ENCODE assay signal across 12 mouse cellular contexts in genomic region chr7:19784764-19785535, GRCm38 (mm10). TPM values are rescaled to one million over a fixed set of nuclear protein-coding genes. Genes with fewer than 3 reads are reported as not detected.
DNase-seq lines count a peak whose midpoint lies in the region; ATAC-seq and TF ChIP-seq lines count a peak whose summit lies in the region.
"Had no signal": no experiment of that assay in that cellular context is flagged by ENCODE, and none has a peak within 500 bp of the region (broad histone marks: within the 10 kb centered on the region; RNA-seq: fewer than 3 reads in every experiment).

No protein-coding gene starts in this region.

- TF ChIP-seq EP300 in ES-Bruce4 (IDR thresholded peaks at IDR 0.05; ENCODE audit: insufficient read depth, low read depth, low read length), result no peak

- no peak for DNase-seq in kidney, postnatal 0 days (ENCODE audit: low spot score)
- DNase-seq in kidney, postnatal 10 days, result no peak
- DNase-seq in ovary, postnatal 14 days (ENCODE audit: low spot score), result no peak
- no peak for DNase-seq in forebrain, embryonic 14.5 days (ENCODE audit: low spot score)
- DNase-seq in urinary bladder, postnatal 36 days (ENCODE audit: low spot score in 2 of 2), result no peak
- DNase-seq: cerebellum, adult 18-20 months had no signal

- no peak overlapping the region for H3K9ac ChIP-seq in kidney, postnatal 0 days (ENCODE audit: low read depth, low read length)
- H3K9ac ChIP-seq in ES-Bruce4 (ENCODE audit: low read depth, poor library complexity, severe bottlenecking), result no peak overlapping the region
- no peak overlapping the region for H3K9ac ChIP-seq in forebrain, embryonic 14.5 days (ENCODE audit: low read length)
- H3K9ac ChIP-seq: hindbrain, embryonic 15.5 days; limb, embryonic 15.5 days; neural tube, embryonic 13.5 days had no signal

- no peak overlapping the region for H3K4me2 ChIP-seq in kidney, postnatal 0 days (ENCODE audit: low read length)
- peak overlapping the region; percentile 2 for H3K4me2 ChIP-seq in myocyte (ENCODE audit: low read depth)
- no peak overlapping the region for H3K4me2 ChIP-seq in forebrain, embryonic 14.5 days (ENCODE audit: low read length)
- H3K4me2 ChIP-seq: hindbrain, embryonic 15.5 days; limb, embryonic 15.5 days; neural tube, embryonic 13.5 days had no signal

- no peaks in the 10 kb centered on the region for H3K9me3 ChIP-seq in kidney, postnatal 0 days (replicated peaks; ENCODE audit: low read length)
- no peaks in the 10 kb centered on the region for H3K9me3 ChIP-seq in ES-Bruce4 (replicated peaks; ENCODE audit: control insufficient read depth, insufficient read depth, low read length, poor library complexity, severe bottlenecking)
- no peaks in the 10 kb centered on the region for H3K9me3 ChIP-seq in forebrain, embryonic 14.5 days (replicated peaks; ENCODE audit: control insufficient read depth, low read length)
- H3K9me3 ChIP-seq: hindbrain, embryonic 15.5 days; limb, embryonic 15.5 days had no signal

- peak; percentile 37; the same call in 1 of the 2 replicates for ATAC-seq in kidney, postnatal 0 days (replicated peaks; ENCODE audit: low FRiP score, low read depth)
- ATAC-seq in granulocyte monocyte progenitor cell, adult 5-6 weeks (replicated peaks; ENCODE audit: poor library complexity, severe bottlenecking), result 0 out of 2 replicates have a peak, but pooled peaks have one; percentile 35
- ATAC-seq in forebrain, embryonic 14.5 days, result no peak

- WGBS in kidney, postnatal 0 days, result 39% methylated on average over 11 of the region's 11 CpGs
- WGBS in forebrain, embryonic 14.5 days, result 50% methylated on average over 11 of the region's 11 CpGs

- H3K36me3 ChIP-seq in kidney, postnatal 0 days (ENCODE audit: insufficient read depth, low read length), result no peaks in the 10 kb centered on the region
- H3K36me3 ChIP-seq in ES-Bruce4 (ENCODE audit: control insufficient read depth, insufficient read depth, low read length, poor library complexity, severe bottlenecking) (no peaks in the 10 kb centered on the region), myocyte (ENCODE audit: control insufficient read depth, insufficient read depth) (no peaks in the 10 kb centered on the region)
- no peaks in the 10 kb centered on the region for H3K36me3 ChIP-seq in forebrain, embryonic 14.5 days (ENCODE audit: control insufficient read depth, insufficient read depth, low read length)
- H3K36me3 ChIP-seq: hindbrain, embryonic 15.5 days; limb, embryonic 15.5 days; neural tube, embryonic 13.5 days had no signal

- H3K27me3 ChIP-seq in kidney, postnatal 0 days (ENCODE audit: insufficient read depth, low read length), result no peaks in the 10 kb centered on the region
- no peaks in the 10 kb centered on the region for H3K27me3 ChIP-seq in ES-Bruce4 (ENCODE audit: control insufficient read depth, insufficient read depth, low read length, poor library complexity, severe bottlenecking)
- no peaks in the 10 kb centered on the region for H3K27me3 ChIP-seq in myocyte (ENCODE audit: control insufficient read depth, insufficient read depth, insufficient read length)
- no peaks in the 10 kb centered on the region for H3K27me3 ChIP-seq in forebrain, embryonic 14.5 days (replicated peaks; ENCODE audit: control insufficient read depth, insufficient read depth, low read length)
- H3K27me3 ChIP-seq: hindbrain, embryonic 15.5 days; neural tube, embryonic 13.5 days had no signal

- H3K27ac ChIP-seq in kidney, postnatal 0 days, result no peak overlapping the region
- no peak overlapping the region for H3K27ac ChIP-seq in ES-Bruce4 (ENCODE audit: insufficient read depth, low read length)
- no peak overlapping the region for H3K27ac ChIP-seq in forebrain, embryonic 14.5 days (ENCODE audit: low read depth, low read length)
- H3K27ac ChIP-seq: hindbrain, embryonic 15.5 days; limb, embryonic 15.5 days; neural tube, embryonic 13.5 days had no signal

- no peak overlapping the region for H3K4me3 ChIP-seq in kidney, postnatal 0 days (replicated peaks; ENCODE audit: low read depth, low read length)
- no peak overlapping the region for H3K4me3 ChIP-seq in ES-Bruce4 (ENCODE audit: low read depth, low read length)
- no peak overlapping the region for H3K4me3 ChIP-seq in myocyte
- H3K4me3 ChIP-seq in forebrain, embryonic 14.5 days (ENCODE audit: low read depth, low read length), result no peak overlapping the region
- H3K4me3 ChIP-seq: hindbrain, embryonic 15.5 days; limb, embryonic 15.5 days; neural tube, embryonic 13.5 days had no signal

- TF ChIP-seq POLR2A in ES-Bruce4 (IDR thresholded peaks at IDR 0.05; ENCODE audit: insufficient read depth, low read length) (no peak), myocyte (IDR thresholded peaks at IDR 0.05; ENCODE audit: insufficient read length, low read depth) (no peak)

- TF ChIP-seq CTCF in kidney, postnatal 0 days (IDR thresholded peaks at IDR 0.05; ENCODE audit: low read depth), result peak; percentile 70
- peak; percentile 87 for TF ChIP-seq CTCF in ES-Bruce4 (IDR thresholded peaks at IDR 0.05; ENCODE audit: low read depth, low read length)

- no peak overlapping the region for H3ac ChIP-seq in myocyte (ENCODE audit: control insufficient read depth, insufficient read length)

- H3K4me1 ChIP-seq in kidney, postnatal 0 days (replicated peaks; ENCODE audit: insufficient read depth, low read length), result no peaks in the 10 kb centered on the region
- H3K4me1 ChIP-seq in ES-Bruce4 (ENCODE audit: control insufficient read depth, insufficient read depth, low read length), result peaks cover 4% of the 10 kb centered on the region
- 0 out of 2 replicates have a peak, but pooled peaks cover 2% of the 10 kb centered on the region for H3K4me1 ChIP-seq in forebrain, embryonic 14.5 days (ENCODE audit: control insufficient read depth, insufficient read depth, low read length)

- H3K79me2 ChIP-seq in myocyte (ENCODE audit: control insufficient read depth, insufficient read depth), result no peaks in the 10 kb centered on the region

TF ChIP-seq in myocyte, 11 proteins besides CTCF, POLR2A, EP300 and RAD21:
- TF ChIP-seq CEBPB (IDR thresholded peaks at IDR 0.05; ENCODE audit: insufficient read depth, poor library complexity, severe bottlenecking) (no peak), USF1 (IDR thresholded peaks at IDR 0.05; ENCODE audit: low read depth) (no peak), E2F4 (IDR thresholded peaks at IDR 0.05; ENCODE audit: insufficient read depth) (no peak), MYOG (IDR thresholded peaks at IDR 0.05; ENCODE audit: control insufficient read depth in 1 of 3, insufficient read depth in 1 of 3, insufficient read length in 2 of 3, low read depth in 2 of 3) (peak in 1 of 3 experiments; percentile 48)

RNA-seq across cellular contexts. Expression of gene Cblc, which starts 11.7 kb away (rescaled TPM):
- polyA plus RNA-seq in kidney, postnatal 0 days (2015; fragmentation: Nextera tagmentation; extraction: Ambion mirVana), result 14.6 and 16.9 TPM in 2 replicates
- polyA plus RNA-seq in ES-Bruce4 (2011; ENCODE audit: insufficient read depth, insufficient read length, low read depth, missing spikeins) (17.1 and 23.2 TPM in 2 replicates), myocyte (2012; fragmentation: generic; extraction: Trizol) (0.90 TPM)
- not detected in 2 replicates for total RNA-seq in granulocyte monocyte progenitor cell, adult 5-6 weeks (2014; fragmentation: Nextera tagmentation)
- not detected in 2 replicates for total RNA-seq in granulocyte monocyte progenitor cell, adult 5-6 weeks (2017)
- not detected in 2 replicates for polyA plus RNA-seq in forebrain, embryonic 14.5 days (2014; fragmentation: Nextera tagmentation; extraction: Ambion mirVana)
- polyA plus RNA-seq: hindbrain, embryonic 15.5 days; neural tube, embryonic 13.5 days had no signal

RNA-seq across cellular contexts. Expression of gene Bcam, which starts 14.1 kb away (rescaled TPM):
- 378 and 394 TPM in 2 replicates for polyA plus RNA-seq in kidney, postnatal 0 days (2015; fragmentation: Nextera tagmentation; extraction: Ambion mirVana)
- polyA plus RNA-seq in ES-Bruce4 (2011; ENCODE audit: insufficient read depth, insufficient read length, low read depth, missing spikeins) (138 and 154 TPM in 2 replicates), myocyte (2012; fragmentation: generic; extraction: Trizol) (29.3 TPM)
- total RNA-seq in granulocyte monocyte progenitor cell, adult 5-6 weeks (2014; fragmentation: Nextera tagmentation), result not detected in 2 replicates
- total RNA-seq in granulocyte monocyte progenitor cell, adult 5-6 weeks (2017), result not detected in 2 replicates
- 5.8 and 7.6 TPM in 2 replicates for polyA plus RNA-seq in forebrain, embryonic 14.5 days (2014; fragmentation: Nextera tagmentation; extraction: Ambion mirVana)

RNA-seq across cellular contexts. Expression of gene Nectin2, which starts 34.7 kb away (rescaled TPM):
- polyA plus RNA-seq in kidney, postnatal 0 days (2015; fragmentation: Nextera tagmentation; extraction: Ambion mirVana), result 112 and 114 TPM in 2 replicates
- polyA plus RNA-seq in ES-Bruce4 (2011; ENCODE audit: insufficient read depth, insufficient read length, low read depth, missing spikeins) (86.7 and 97.9 TPM in 2 replicates), myocyte (2012; fragmentation: generic; extraction: Trizol) (27.1 TPM)
- 1.7 and 2.0 TPM in 2 replicates for total RNA-seq in granulocyte monocyte progenitor cell, adult 5-6 weeks (2014; fragmentation: Nextera tagmentation)
- total RNA-seq in granulocyte monocyte progenitor cell, adult 5-6 weeks (2017), result 1.6 and 1.8 TPM in 2 replicates
- polyA plus RNA-seq in forebrain, embryonic 14.5 days (2014; fragmentation: Nextera tagmentation; extraction: Ambion mirVana), result 33.0 and 39.7 TPM in 2 replicates

RNA-seq across cellular contexts. Expression of gene Bcl3, which starts 37.6 kb away (rescaled TPM):
- polyA plus RNA-seq in kidney, postnatal 0 days (2015; fragmentation: Nextera tagmentation; extraction: Ambion mirVana), result 3.5 and 3.8 TPM in 2 replicates
- polyA plus RNA-seq in ES-Bruce4 (2011; ENCODE audit: insufficient read depth, insufficient read length, low read depth, missing spikeins), result 17.3 and 27.3 TPM in 2 replicates
- 7.5 and 8.5 TPM in 2 replicates for total RNA-seq in granulocyte monocyte progenitor cell, adult 5-6 weeks (2014; fragmentation: Nextera tagmentation)
- total RNA-seq in granulocyte monocyte progenitor cell, adult 5-6 weeks (2017), result 0.57 and 1.0 TPM in 2 replicates
- polyA plus RNA-seq in myocyte (2012; fragmentation: generic; extraction: Trizol), result 19.2 TPM
- 0.75 TPM in 1 of 2 replicates, not detected in the other for polyA plus RNA-seq in forebrain, embryonic 14.5 days (2014; fragmentation: Nextera tagmentation; extraction: Ambion mirVana)
